Mouse (Mus musculus) hematopoietic stem cell, adult 5-6 weeks (primary cell): ENCODE measurements around the gene Cryba2. TPM values are rescaled to one million over a fixed set of nuclear protein-coding genes. Genes with fewer than 3 reads are reported as not detected.

ENCODE experiments used
- ATAC-seq, 2 experiments: fragments of 125-278 bp in 1 of 2; replicated peaks in 1 of 2; 2 replicates each; pipeline ENCODE4 v1.8.0; 2016 to 2017; ENCODE audit warnings: inconsistent platforms in 2 of 2, mild to moderate bottlenecking in 2 of 2, moderate number of reproducible peaks in 2 of 2, low read depth in 1 of 2, moderate TSS enrichment in 1 of 2; ENCODE audit not compliant: low FRiP score in 2 of 2, poor library complexity in 2 of 2, severe bottlenecking in 2 of 2, insufficient read depth in 1 of 2, low TSS enrichment in 1 of 2
- total RNA-seq: library from RNA; stranded (forward); fragments of 172-1452, 232-1000 nt; gene quantifications from 2 replicates; pipeline ENCODE4 v1.2.3, GENCODE M21; 2017

Cryba2 gene
- total RNA-seq, 1 experiment from 2014 or later: not detected

- no peak for ATAC-seq
Observed at GRCm38 (mm10) chr1:74892351-74893133, 401 bp downstream of the Cryba2 start.

- ATAC-seq: peak in 1 of 2 experiments; percentile 42; a peak in 1 of 4 replicates
Observed at GRCm38 (mm10) chr1:74891513-74891912, 1.4 kb downstream of the Cryba2 start.

GRCm38 (mm10) chr1:74885369-74886042, 7.4 kb downstream of the Cryba2 start, which contains the start of gene Fev:
TSS of gene Fev (minus strand) at chr1:74885419.
- no peak for ATAC-seq

GRCm38 (mm10) chr1:74884196-74885141, 8.5 kb downstream of the Cryba2 start:
- ATAC-seq: 0 out of 4 replicates have a peak, but pooled peaks of 1 of the 2 experiments have one; percentile 10

- ATAC-seq: no peak
Observed at GRCm38 (mm10) chr1:74883441-74883840, 9.5 kb downstream of the Cryba2 start.

GRCm38 (mm10) chr1:74882828-74883227, 10.1 kb downstream of the Cryba2 start:
- no peak for ATAC-seq

- ATAC-seq: no peak
Observed at GRCm38 (mm10) chr1:74882055-74882734, 10.7 kb downstream of the Cryba2 start.

- peak; percentile 51 to 55; a peak in 2 of 4 replicates for ATAC-seq
Observed at GRCm38 (mm10) chr1:74880785-74881360, 12.1 kb downstream of the Cryba2 start.

GRCm38 (mm10) chr1:74877199-74877598, 15.7 kb downstream of the Cryba2 start:
- no peak for ATAC-seq

- peak in 1 of 2 experiments; percentile 36; a peak in 1 of 4 replicates for ATAC-seq
Observed at GRCm38 (mm10) chr1:74872218-74872617, 20.7 kb downstream of the Cryba2 start.

GRCm38 (mm10) chr1:74861783-74862182, 31.2 kb downstream of the Cryba2 start:
- ATAC-seq: no peak

GRCm38 (mm10) chr1:74859223-74859984, 33.5 kb downstream of the Cryba2 start:
- no peak for ATAC-seq

GRCm38 (mm10) chr1:74858805-74859204, 34.1 kb downstream of the Cryba2 start:
- no peak for ATAC-seq

GRCm38 (mm10) chr1:74858171-74858719, 34.7 kb downstream of the Cryba2 start:
- ATAC-seq: no peak

- no peak for ATAC-seq
Observed at GRCm38 (mm10) chr1:74857677-74858076, 35.3 kb downstream of the Cryba2 start.

- no peak for ATAC-seq
Observed at GRCm38 (mm10) chr1:74857201-74857600, 35.7 kb downstream of the Cryba2 start.
